Mouse (Mus musculus) heart, embryonic 14.5 days (tissue): ENCODE data around the gene Otud7b. TPM values are rescaled to one million over a fixed set of nuclear protein-coding genes. Genes with fewer than 3 reads are reported as not detected.

Experiments
- ATAC-seq: fragments of 200-750 bp; cut with Nextera tagmentation; 2 replicates; pipeline ENCODE4 v1.8.0; 2017; ENCODE audit warnings: low read depth, moderate TSS enrichment; ENCODE audit not compliant: insufficient number of reproducible peaks, insufficient read depth, low FRiP score
- H3K27ac ChIP-seq, 2 experiments: fragments of 200-500 bp in 1 of 2; fragments of 300-500 bp in 1 of 2; sonication (generic) in 1 of 2; replicated peaks in 1 of 2; 2 replicates each; pipeline ENCODE4 v1.5.1; 2012 to 2014; ENCODE audit warnings: low read depth in 2 of 2, low read length in 2 of 2, control low read depth in 1 of 2, mild to moderate bottlenecking in 1 of 2, mixed read lengths in 1 of 2; ENCODE audit not compliant: control insufficient read depth in 1 of 2, insufficient read depth in 1 of 2
- H3K27me3 ChIP-seq: fragments of 300-500 bp; sonication (generic); 2 replicates; pipeline ENCODE4 v1.6.1; 2014; ENCODE audit warnings: mild to moderate bottlenecking, low read length, control low read depth; ENCODE audit not compliant: control insufficient read depth, insufficient read depth
- H3K36me3 ChIP-seq: fragments of 300-500 bp; sonication (generic); 2 replicates; pipeline ENCODE4 v1.6.1; 2014; ENCODE audit warnings: mild to moderate bottlenecking, control low read depth, low read length, mixed read lengths; ENCODE audit not compliant: control insufficient read depth, insufficient read depth
- H3K4me1 ChIP-seq, 2 experiments: fragments of 200-500 bp in 1 of 2; fragments of 300-500 bp in 1 of 2; sonication (generic) in 1 of 2; 2 replicates each; pipeline ENCODE4 v1.6.1; 2012 to 2014; ENCODE audit warnings: low read length in 2 of 2, control low read depth in 1 of 2, mixed read lengths in 1 of 2; ENCODE audit not compliant: control insufficient read depth in 2 of 2, insufficient read depth in 2 of 2
- H3K4me2 ChIP-seq: fragments of 300-500 bp; sonication (generic); 2 replicates; pipeline ENCODE4 v1.6.1; 2014; ENCODE audit warnings: mild to moderate bottlenecking, low read length
- H3K4me3 ChIP-seq, 2 experiments: fragments of 200-500 bp in 1 of 2; fragments of 300-500 bp in 1 of 2; sonication (generic) in 1 of 2; 2 replicates each; pipeline ENCODE4 v1.5.1; 2012 to 2014; ENCODE audit warnings: low read length in 2 of 2, mild to moderate bottlenecking in 2 of 2, control low read depth in 1 of 2, low read depth in 1 of 2, moderate library complexity in 1 of 2; ENCODE audit not compliant: control insufficient read depth in 1 of 2, insufficient read depth in 1 of 2
- H3K9ac ChIP-seq: fragments of 300-500 bp; sonication (generic); 2 replicates; pipeline ENCODE4 v1.6.1; 2014; ENCODE audit warnings: mild to moderate bottlenecking, low read length
- H3K9me3 ChIP-seq: fragments of 300-500 bp; sonication (generic); 2 replicates; pipeline ENCODE4 v1.6.1; 2016; ENCODE audit warnings: low read length, control low read depth; ENCODE audit not compliant: control insufficient read depth
- WGBS: fragments of 180-500 bp; shearing (Covaris S2); extraction: QIAGEN DNeasy Blood & Tissue Kit; methylation state at CpG from one replicate; pipeline ENCODE4 v1.1.7; 2014; 5-methylcytosine and 5-hydroxymethylcytosine counted together
- polyA plus RNA-seq: library from polyadenylated mRNA; unstranded; fragments of >200 nt; fragmentation: Nextera tagmentation; extraction: Ambion mirVana; gene quantifications from 2 replicates; pipeline ENCODE4 v1.2.1, GENCODE M21; 2014

The Otud7b gene
- polyA plus RNA-seq, 1 experiment from 2014 or later: 12.6 TPM

GRCm38 (mm10) chr3:96087219-96087618 is 17.1 kb upstream of the Otud7b start:
- WGBS: 58% methylated on average over 2 of the region's 2 CpGs
- no peaks in the 10 kb centered on the region for H3K36me3 ChIP-seq
- no peak overlapping the region for H3K9ac ChIP-seq
- H3K4me3 ChIP-seq: no peak overlapping the region
- peaks cover 0 to 7% of the 10 kb centered on the region in 2 experiments; a peak in 2 of 4 replicates for H3K4me1 ChIP-seq
- no peaks in the 10 kb centered on the region for H3K9me3 ChIP-seq
- H3K4me2 ChIP-seq: no peak overlapping the region
- H3K27me3 ChIP-seq: no peaks in the 10 kb centered on the region
- no peak overlapping the region for H3K27ac ChIP-seq
- ATAC-seq: no peak

- WGBS: 82% methylated on average over 4 of the region's 4 CpGs
- ATAC-seq: no peak
These were observed 16.5 kb upstream of the Otud7b start for GRCm38 (mm10) chr3:96087801-96088200.

GRCm38 (mm10) chr3:96089882-96090489 is 14.3 kb upstream of the Otud7b start:
- H3K4me2 ChIP-seq: no peak overlapping the region
- no peak overlapping the region for H3K9ac ChIP-seq
- H3K27ac ChIP-seq: no peak overlapping the region
- H3K4me1 ChIP-seq: peaks cover 10 to 14% of the 10 kb centered on the region in 2 experiments; a peak in 3 of 4 replicates
- H3K4me3 ChIP-seq: no peak overlapping the region
- H3K27me3 ChIP-seq: no peaks in the 10 kb centered on the region
- no peaks in the 10 kb centered on the region for H3K36me3 ChIP-seq
- WGBS: 42% methylated on average over 2 of the region's 2 CpGs
- H3K9me3 ChIP-seq: no peaks in the 10 kb centered on the region
- no peak for ATAC-seq

More at GRCm38 (mm10) chr3:96087801-96088200, 16.5 kb upstream of the Otud7b start:
- no peaks in the 10 kb centered on the region for H3K36me3 ChIP-seq
- H3K4me1 ChIP-seq: peaks cover 0 to 3% of the 10 kb centered on the region in 2 experiments; a peak in 2 of 4 replicates
- no peak overlapping the region for H3K27ac ChIP-seq
- H3K4me3 ChIP-seq: no peak overlapping the region
- H3K27me3 ChIP-seq: no peaks in the 10 kb centered on the region
- no peak overlapping the region for H3K4me2 ChIP-seq
- no peaks in the 10 kb centered on the region for H3K9me3 ChIP-seq
- no peak overlapping the region for H3K9ac ChIP-seq

- no peak overlapping the region for H3K4me2 ChIP-seq
- H3K27ac ChIP-seq: no peak overlapping the region
- 59% methylated on average over 2 of the region's 2 CpGs for WGBS
- peaks cover 10 to 14% of the 10 kb centered on the region in 2 experiments; a peak in 3 of 4 replicates for H3K4me1 ChIP-seq
- H3K4me3 ChIP-seq: no peak overlapping the region
- no peaks in the 10 kb centered on the region for H3K36me3 ChIP-seq
- ATAC-seq: no peak
- no peaks in the 10 kb centered on the region for H3K27me3 ChIP-seq
- no peak overlapping the region for H3K9ac ChIP-seq
- no peaks in the 10 kb centered on the region for H3K9me3 ChIP-seq
These were observed 13.2 kb upstream of the Otud7b start for GRCm38 (mm10) chr3:96091146-96091545.

- Histone ChIP-seq H3K36me3 (no peaks in the 10 kb centered on the region), H3K4me2 (no peak overlapping the region), H3K27me3 (no peaks in the 10 kb centered on the region), H3K4me3 (no peak overlapping the region), H3K9ac (no peak overlapping the region), H3K4me1 (peaks cover 10 to 14% of the 10 kb centered on the region in 2 experiments; a peak in 3 of 4 replicates), H3K9me3 (no peaks in the 10 kb centered on the region), H3K27ac (no peak overlapping the region)
- WGBS: 60% methylated on average over 6 of the region's 6 CpGs
- no peak for ATAC-seq
These were observed 12.4 kb upstream of the Otud7b start for GRCm38 (mm10) chr3:96091966-96092365.

- Histone ChIP-seq H3K4me1 (peaks cover 10 to 17% of the 10 kb centered on the region in 2 experiments; a peak in 3 of 4 replicates), H3K27ac (peak overlapping the region in 1 of 2 experiments; percentile 46; a peak in 1 of 4 replicates), H3K9me3 (no peaks in the 10 kb centered on the region), H3K4me2 (peak overlapping the region; percentile 61), H3K27me3 (no peaks in the 10 kb centered on the region), H3K4me3 (peak overlapping the region in 1 of 2 experiments; percentile 22; a peak in 1 of 4 replicates), H3K9ac (peak overlapping the region; percentile 64; the same call in 1 of the 2 replicates), H3K36me3 (no peaks in the 10 kb centered on the region)
- WGBS: 36% methylated on average over 13 of the region's 13 CpGs
- ATAC-seq: peak; percentile 70; the same call in 1 of the 2 replicates
These were observed 10.8 kb upstream of the Otud7b start for GRCm38 (mm10) chr3:96093509-96093908.

GRCm38 (mm10) chr3:96094203-96094602 is 10.1 kb upstream of the Otud7b start:
- ATAC-seq: peak; percentile 74
- Histone ChIP-seq H3K27ac (peak overlapping the region; percentile 36 to 46; a peak in 2 of 4 replicates), H3K36me3 (no peaks in the 10 kb centered on the region), H3K4me3 (peak overlapping the region; percentile 22 to 24), H3K9ac (peak overlapping the region; percentile 64), H3K27me3 (no peaks in the 10 kb centered on the region), H3K4me2 (peak overlapping the region; percentile 61), H3K4me1 (peaks cover 13 to 21% of the 10 kb centered on the region in 2 experiments; a peak in 3 of 4 replicates), H3K9me3 (no peaks in the 10 kb centered on the region)
- WGBS: 15% methylated on average over 13 of the region's 13 CpGs
